Mouse (Mus musculus): ENCODE data around the gene Camk2n1. TPM values are rescaled to one million over a fixed set of nuclear protein-coding genes. Genes with fewer than 3 reads are reported as not detected.

Camk2n1 gene
- polyA plus RNA-seq, 1 experiment from 2014 or later: 2.6 TPM

DNA sequence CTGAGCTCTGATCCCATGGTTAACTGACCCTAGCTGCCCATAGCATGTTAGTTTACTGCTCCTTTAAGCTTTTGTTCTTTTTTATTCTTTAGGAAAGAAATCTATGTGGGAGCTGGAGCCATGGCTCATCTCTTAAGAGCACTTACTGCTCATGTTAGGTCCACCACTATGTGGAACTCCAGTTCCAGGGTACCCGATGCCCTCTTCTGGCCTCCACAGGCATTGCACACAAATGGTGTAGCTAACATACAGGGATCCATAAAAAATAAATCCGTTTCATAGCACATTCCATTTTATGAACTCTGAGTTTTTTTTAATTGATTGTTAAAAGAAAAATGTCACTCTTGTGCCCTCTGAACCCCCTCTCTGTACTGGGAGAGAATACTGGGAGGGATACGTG lies 24.3 kb upstream of the Camk2n1 start:
- TF ChIP-seq CTCF (IDR thresholded peaks at IDR 0.05; ENCODE audit: low read depth): peak; percentile 62
- Histone ChIP-seq H3K36me3 (ENCODE audit: insufficient read depth) (no peaks in the 10 kb centered on the region), H3K9ac (no peak overlapping the region), H3K27me3 (ENCODE audit: insufficient read depth, low read length) (no peaks in the 10 kb centered on the region), H3K4me3 (ENCODE audit: low read depth, low read length) (no peak overlapping the region), H3K9me3 (ENCODE audit: low read depth, low read length) (no peaks in the 10 kb centered on the region), H3K4me2 (no peak overlapping the region), H3K27ac (ENCODE audit: low read depth) (no peak overlapping the region), H3K4me1 (ENCODE audit: insufficient read depth) (no peaks in the 10 kb centered on the region)
- ATAC-seq (ENCODE audit: insufficient read depth) (no peak), DNase-seq (peak; percentile 69)
- WGBS: 37% methylated on average over 3 of the region's 3 CpGs

DNA sequence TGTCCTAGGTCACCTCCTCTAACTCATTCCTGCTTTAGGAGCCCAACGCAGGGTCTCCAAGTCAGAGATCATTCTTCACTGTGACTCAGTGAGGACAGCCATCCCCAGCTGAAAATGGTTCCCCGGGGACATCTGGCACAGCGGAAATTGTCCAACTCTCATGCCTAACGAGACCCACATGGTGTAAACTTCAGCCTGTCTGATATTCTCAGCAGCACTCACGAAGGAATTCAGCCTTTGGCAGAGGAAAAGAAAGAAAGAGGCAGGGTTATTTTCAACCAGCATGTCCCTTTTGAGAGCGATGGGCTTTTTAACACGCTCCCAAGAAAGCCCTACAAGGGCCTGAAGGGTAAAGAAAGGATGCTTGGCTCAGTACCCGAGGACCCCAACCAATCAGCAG lies 22.8 kb upstream of the Camk2n1 start:
- H3K9me3 ChIP-seq (ENCODE audit: low read depth, low read length): no peaks in the 10 kb centered on the region
- 37% methylated on average over 8 of the region's 8 CpGs for WGBS
- no peak overlapping the region for H3K4me2 ChIP-seq
- H3K36me3 ChIP-seq (ENCODE audit: insufficient read depth): peaks cover 1% of the 10 kb centered on the region; the same call in 1 of the 2 replicates
- no peak overlapping the region for H3K27ac ChIP-seq (ENCODE audit: low read depth)
- ATAC-seq (ENCODE audit: insufficient read depth) (no peak), DNase-seq (peak; percentile 49)
- no peak overlapping the region for H3K4me3 ChIP-seq (ENCODE audit: low read depth, low read length)
- H3K27me3 ChIP-seq (ENCODE audit: insufficient read depth, low read length): no peaks in the 10 kb centered on the region
- no peak overlapping the region for H3K9ac ChIP-seq
- 0 out of 2 replicates have a peak, but pooled peaks cover 4% of the 10 kb centered on the region for H3K4me1 ChIP-seq (ENCODE audit: insufficient read depth)
- no peak for TF ChIP-seq CTCF (IDR thresholded peaks at IDR 0.05; ENCODE audit: low read depth)

DNA sequence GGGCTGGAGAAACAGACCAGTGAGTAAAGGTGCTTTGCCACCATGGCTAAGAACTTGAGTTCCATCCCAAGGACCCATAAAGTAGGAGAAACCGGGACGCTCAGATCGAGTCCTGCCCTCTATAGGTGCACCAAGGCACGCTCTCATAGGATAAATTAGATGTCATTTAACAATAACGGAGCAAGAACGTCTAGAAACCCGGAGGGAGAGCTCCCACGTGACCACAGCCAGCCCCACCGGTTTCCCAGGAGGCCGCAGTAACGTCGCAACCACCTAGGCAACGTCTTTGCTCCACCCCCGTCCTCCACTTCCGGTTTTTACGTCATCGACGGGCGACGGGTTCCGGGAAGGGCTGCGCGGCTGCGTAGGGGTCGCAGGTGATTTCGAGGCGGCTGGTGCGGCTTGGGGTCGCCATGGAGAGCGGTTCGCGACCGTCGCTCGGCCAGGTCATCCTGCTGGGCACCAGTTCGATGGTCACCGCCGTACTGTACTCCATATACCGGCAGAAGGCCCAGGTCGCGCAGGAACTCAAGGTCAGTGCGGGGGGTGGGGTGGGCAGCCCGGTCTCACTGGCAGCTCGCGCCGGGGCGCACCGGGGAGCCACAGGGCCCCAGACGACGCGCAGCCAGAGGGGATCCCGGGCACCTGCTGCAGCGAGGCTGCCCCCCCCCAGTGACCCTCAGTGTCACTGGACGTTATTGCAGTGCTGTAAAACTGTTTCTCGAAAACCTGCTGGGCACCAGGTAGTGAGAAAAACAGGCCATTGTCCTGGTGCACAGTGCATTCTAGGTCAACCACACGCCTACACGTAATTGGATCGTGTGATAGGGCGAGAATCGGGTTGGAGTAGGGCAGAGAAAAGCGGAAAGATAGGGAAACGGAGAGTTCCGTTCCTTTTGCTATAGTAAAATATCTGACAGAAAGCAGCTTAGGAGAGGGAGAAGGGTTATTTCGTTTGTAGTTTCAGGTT lies 19.5 kb upstream of the Camk2n1 start, which contains the start of gene Mul1:
Mul1 (plus strand) TSS at position 325 of the 970 bp plus-strand sequence.
- Histone ChIP-seq H3K4me2 (peak within 1 kb of the TSS; percentile 93), H3K4me1 (ENCODE audit: insufficient read depth) (0 out of 2 replicates have a peak, but pooled peaks cover 4% of the 10 kb centered on the region), H3K4me3 (ENCODE audit: low read depth, low read length) (peak within 1 kb of the TSS; percentile 99), H3K36me3 (ENCODE audit: insufficient read depth) (peaks cover 34% of the 10 kb centered on the region), H3K27ac (ENCODE audit: low read depth) (no peak within 1 kb of the TSS), H3K9me3 (ENCODE audit: low read depth, low read length) (no peaks in the 10 kb centered on the region), H3K9ac (peak within 1 kb of the TSS; percentile 76), H3K27me3 (ENCODE audit: insufficient read depth, low read length) (no peaks in the 10 kb centered on the region)
- no peak; the same call in 1 of the 2 replicates for TF ChIP-seq CTCF (IDR thresholded peaks at IDR 0.05; ENCODE audit: low read depth)
- WGBS: under 1% methylated on average over 64 of the region's 64 CpGs
- peak; percentile 88 for ATAC-seq (ENCODE audit: insufficient read depth)
- DNase-seq: peak; percentile 98

DNA sequence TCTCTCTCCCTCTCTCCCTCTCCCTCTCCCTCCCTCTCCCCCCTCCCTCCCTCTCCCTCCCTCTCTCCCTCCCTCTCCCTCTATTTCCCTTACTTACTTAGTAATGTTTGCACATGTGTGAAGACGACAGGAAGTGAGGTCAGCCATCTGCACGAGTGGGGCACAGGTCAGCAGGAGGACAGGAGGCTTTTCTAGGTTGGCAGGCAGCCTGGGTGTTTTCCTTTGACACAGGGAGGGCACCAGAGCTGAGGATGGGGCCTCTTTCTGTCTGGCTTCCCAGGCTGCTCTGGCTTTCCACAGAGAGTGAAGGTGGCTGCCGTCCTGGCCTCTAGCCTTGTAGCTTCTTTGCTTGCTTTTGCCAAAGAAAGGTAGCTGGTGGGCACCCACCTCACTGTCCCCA lies 14.1 kb upstream of the Camk2n1 start:
- no peak overlapping the region for H3K4me3 ChIP-seq (ENCODE audit: low read depth, low read length)
- no peak overlapping the region for H3K27ac ChIP-seq (ENCODE audit: low read depth)
- no peak for TF ChIP-seq CTCF (IDR thresholded peaks at IDR 0.05; ENCODE audit: low read depth)
- H3K36me3 ChIP-seq (ENCODE audit: insufficient read depth): peaks cover 54% of the 10 kb centered on the region
- H3K27me3 ChIP-seq (ENCODE audit: insufficient read depth, low read length): no peaks in the 10 kb centered on the region
- H3K4me2 ChIP-seq: no peak overlapping the region
- H3K9ac ChIP-seq: no peak overlapping the region
- 0 out of 2 replicates have a peak, but pooled peaks cover 4% of the 10 kb centered on the region for H3K4me1 ChIP-seq (ENCODE audit: insufficient read depth)
- WGBS: 29% methylated on average over 3 of the region's 3 CpGs
- no peak for DNase-seq
- no peak for ATAC-seq (ENCODE audit: insufficient read depth)
- no peaks in the 10 kb centered on the region for H3K9me3 ChIP-seq (ENCODE audit: low read depth, low read length)

DNA sequence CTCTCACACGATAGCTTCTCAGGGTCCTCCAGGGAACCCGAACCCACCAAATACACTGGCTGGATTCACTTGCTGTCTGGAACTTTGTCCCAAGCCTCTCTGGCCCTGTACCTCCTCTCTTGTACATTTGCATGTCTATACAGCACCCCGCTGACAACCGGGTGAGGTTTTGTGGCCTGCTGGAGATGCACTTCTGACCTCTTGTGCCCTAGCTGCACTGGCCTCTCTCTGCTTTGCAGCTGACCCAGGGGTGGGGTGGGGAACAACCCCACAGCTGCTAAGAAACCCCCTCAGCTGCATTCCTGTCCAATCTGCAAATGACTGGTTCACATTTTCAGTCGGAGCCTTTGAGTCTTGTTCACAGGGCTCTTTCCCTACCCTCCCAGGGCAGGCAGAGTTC lies 9.2 kb upstream of the Camk2n1 start:
- DNase-seq (no peak), ATAC-seq (ENCODE audit: insufficient read depth) (no peak)
- Histone ChIP-seq H3K36me3 (ENCODE audit: insufficient read depth) (peaks cover 17% of the 10 kb centered on the region), H3K4me1 (ENCODE audit: insufficient read depth) (no peaks in the 10 kb centered on the region), H3K9ac (no peak overlapping the region), H3K27ac (ENCODE audit: low read depth) (no peak overlapping the region), H3K9me3 (ENCODE audit: low read depth, low read length) (no peaks in the 10 kb centered on the region), H3K27me3 (ENCODE audit: insufficient read depth, low read length) (peaks cover 4% of the 10 kb centered on the region; the same call in 1 of the 2 replicates), H3K4me2 (no peak overlapping the region), H3K4me3 (ENCODE audit: low read depth, low read length) (no peak overlapping the region)
- WGBS: 27% methylated on average over 5 of the region's 5 CpGs
- no peak for TF ChIP-seq CTCF (IDR thresholded peaks at IDR 0.05; ENCODE audit: low read depth)

DNA sequence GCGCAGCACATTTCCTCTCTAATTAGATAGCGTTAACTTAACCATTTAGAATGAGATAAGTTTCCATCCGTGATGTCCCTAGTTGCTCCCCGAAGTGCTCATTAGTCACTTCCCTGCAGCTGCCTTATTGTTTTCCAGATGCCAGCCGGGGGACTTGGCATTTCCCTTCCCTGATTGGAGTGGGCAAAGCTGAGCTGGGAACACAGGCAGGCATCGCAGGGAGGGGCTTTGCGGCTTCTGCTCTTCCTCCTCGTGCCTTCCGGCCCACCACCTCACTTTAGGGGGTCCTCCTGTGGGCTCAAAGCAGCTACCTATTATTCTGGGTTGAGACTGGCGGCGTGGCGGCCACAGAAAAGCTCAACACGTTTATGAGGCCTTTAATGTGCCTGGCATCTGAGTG lies 7.1 kb upstream of the Camk2n1 start:
- Histone ChIP-seq H3K9me3 (ENCODE audit: low read depth, low read length) (no peaks in the 10 kb centered on the region), H3K4me1 (ENCODE audit: insufficient read depth) (no peaks in the 10 kb centered on the region), H3K4me2 (no peak overlapping the region), H3K4me3 (ENCODE audit: low read depth, low read length) (no peak overlapping the region), H3K9ac (no peak overlapping the region), H3K27me3 (ENCODE audit: insufficient read depth, low read length) (peaks cover 4% of the 10 kb centered on the region; the same call in 1 of the 2 replicates), H3K27ac (ENCODE audit: low read depth) (no peak overlapping the region), H3K36me3 (ENCODE audit: insufficient read depth) (no peaks in the 10 kb centered on the region)
- TF ChIP-seq CTCF (IDR thresholded peaks at IDR 0.05; ENCODE audit: low read depth): no peak
- DNase-seq: no peak
- ATAC-seq (ENCODE audit: insufficient read depth): no peak; the same call in 1 of the 2 replicates
- 25% methylated on average over 13 of the region's 13 CpGs for WGBS

DNA sequence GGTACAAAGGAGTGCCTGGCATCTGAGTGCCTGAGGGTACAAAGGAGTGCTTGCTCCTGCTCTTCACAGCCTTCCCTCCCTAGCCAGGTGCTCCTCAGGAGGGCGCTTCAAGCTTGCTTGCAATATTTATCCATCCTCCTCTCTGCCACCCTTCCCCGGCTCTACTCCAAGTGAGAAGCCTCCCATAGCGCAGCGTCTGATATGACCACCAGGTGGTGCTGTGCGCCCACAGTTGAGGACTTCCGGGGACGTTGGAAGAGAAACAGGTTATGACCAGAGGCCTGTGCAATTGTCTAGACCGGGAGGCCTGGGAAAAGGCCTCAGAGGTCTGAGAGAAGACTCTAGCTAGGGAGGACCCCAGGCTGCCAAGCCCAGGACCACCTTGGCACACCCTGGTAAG lies 6.7 kb upstream of the Camk2n1 start:
- WGBS: 2% methylated on average over 8 of the region's 8 CpGs
- no peaks in the 10 kb centered on the region for H3K4me1 ChIP-seq (ENCODE audit: insufficient read depth)
- no peak overlapping the region for H3K9ac ChIP-seq

More for the DNA sequence above, 6.7 kb upstream of the Camk2n1 start:
- Histone ChIP-seq H3K36me3 (ENCODE audit: insufficient read depth) (no peaks in the 10 kb centered on the region), H3K9me3 (ENCODE audit: low read depth, low read length) (no peaks in the 10 kb centered on the region), H3K4me2 (no peak overlapping the region), H3K27me3 (ENCODE audit: insufficient read depth, low read length) (peaks cover 8% of the 10 kb centered on the region; the same call in 1 of the 2 replicates), H3K27ac (ENCODE audit: low read depth) (no peak overlapping the region), H3K4me3 (ENCODE audit: low read depth, low read length) (no peak overlapping the region)
- DNase-seq: peak; percentile 97
- ATAC-seq (ENCODE audit: insufficient read depth): peak; percentile 81
- TF ChIP-seq CTCF (IDR thresholded peaks at IDR 0.05; ENCODE audit: low read depth): peak; percentile 99
